Mouse (Mus musculus) hindlimb bud, embryonic 11.5 days (tissue): Measurements from ENCODE around the gene Col26a1.

Experiments
- DNase-seq: peaks from one replicate; pipeline ENCODE4 v3.0.0-alpha.2; 2012; ENCODE audit warnings: low read depth, low spot score; ENCODE audit errors: extremely low spot score

Gene Col26a1

GRCm38 (mm10) chr5:136693418-136693817 is 189.6 kb downstream of the Col26a1 start:
- DNase-seq, result no peak

- DNase-seq, result no peak
Observed at GRCm38 (mm10) chr5:136692784-136693183, 190.2 kb downstream of the Col26a1 start, which contains the start of gene Myl10. Gene Myl10 (plus strand): TSS chr5:136693146.
